Mouse (Mus musculus): Measurements from ENCODE around the gene Gm42674.

- TF ChIP-seq POLR2A (IDR thresholded peaks at IDR 0.05; ENCODE audit: insufficient read depth, low read depth, low read length) (no peak), CTCF (IDR thresholded peaks at IDR 0.05) (no peak)
Measured at GRCm38 (mm10) chr3:90598212-90598611, 3.5 kb upstream of the Gm42674 start.
